Mouse (Mus musculus) liver, adult 2 months (tissue): ENCODE data around the gene Ssh2. TPM values are rescaled to one million over a fixed set of nuclear protein-coding genes. Genes with fewer than 3 reads are reported as not detected.

Experiments
- DNase-seq: peaks from one replicate; pipeline ENCODE4 v3.0.0-alpha.2; 2011; ENCODE audit warnings: low read depth, low spot score; ENCODE audit errors: extremely low read depth
- H3K27ac ChIP-seq: fragments of 200-500 bp; replicated peaks from 2 replicates; pipeline ENCODE4 v1.5.1; 2012; ENCODE audit warnings: low read depth, mild to moderate bottlenecking, control low read depth, inconsistent platforms, low read length; ENCODE audit not compliant: insufficient read depth
- H3K27me3 ChIP-seq: fragments of 200-500 bp; 2 replicates; pipeline ENCODE4 v1.6.1; 2012; ENCODE audit warnings: mild to moderate bottlenecking, moderate library complexity, low read length, inconsistent platforms; ENCODE audit not compliant: control insufficient read depth, insufficient read depth
- H3K36me3 ChIP-seq: fragments of 200-500 bp; 2 replicates; pipeline ENCODE4 v1.6.1; 2012; ENCODE audit warnings: low read length, inconsistent platforms; ENCODE audit not compliant: control insufficient read depth, insufficient read depth
- H3K4me1 ChIP-seq: fragments of 200-500 bp; 2 replicates; pipeline ENCODE4 v1.6.1; 2011; ENCODE audit warnings: low read length; ENCODE audit not compliant: control insufficient read depth, insufficient read depth
- H3K4me3 ChIP-seq: fragments of 200-500 bp; 2 replicates; pipeline ENCODE4 v1.5.1; 2011; ENCODE audit warnings: low read depth, mild to moderate bottlenecking, control low read depth, low read length, moderate library complexity; ENCODE audit not compliant: insufficient read depth
- H3K79me2 ChIP-seq: fragments of 200-500 bp; 2 replicates; pipeline ENCODE4 v1.6.1; 2012; ENCODE audit warnings: inconsistent platforms, mild to moderate bottlenecking, low read length, moderate library complexity; ENCODE audit not compliant: control insufficient read depth, insufficient read depth
- H3K9ac ChIP-seq: fragments of 200-500 bp; 2 replicates; pipeline ENCODE4 v1.6.1; 2012; ENCODE audit warnings: low read depth, mild to moderate bottlenecking, control low read depth, inconsistent platforms, low read length
- CTCF ChIP-seq: fragments of 200-500 bp; IDR thresholded peaks from 2 replicates; pipeline ENCODE4 v1.5.1; 2011; ENCODE audit warnings: low read depth, low read length, control low read depth
- POLR2A ChIP-seq: fragments of 200-500 bp; IDR thresholded peaks from 2 replicates; pipeline ENCODE4 v1.6.1; 2011; ENCODE audit warnings: low read length, control low read depth; ENCODE audit not compliant: insufficient read depth; ENCODE audit errors: extremely low read depth
- WGBS: fragments of 180-500 bp; shearing (Covaris S2); methylation state at CpG from one replicate; pipeline ENCODE4 v1.1.7; 2018; 5-methylcytosine and 5-hydroxymethylcytosine counted together
- polyA plus RNA-seq: library from polyadenylated mRNA; depleted of rRNA; stranded (reverse); fragments of >200 nt; gene quantifications from 2 replicates; pipeline ENCODE4 v1.2.3, GENCODE M21; 2012
- total RNA-seq: library from RNA; depleted of rRNA; stranded (reverse); fragments of >200 nt; gene quantifications from 2 replicates; pipeline ENCODE4 v1.2.3, GENCODE M21; 2014

Ssh2 gene
- total and polyA plus RNA-seq, 2 experiments: 3.7 to 20.1 TPM

- 50% methylated on average over 10 of the region's 10 CpGs for WGBS
- H3K36me3 ChIP-seq: no peaks in the 10 kb centered on the region
- H3K4me3 ChIP-seq: no peak overlapping the region
- H3K27me3 ChIP-seq: peaks cover 3% of the 10 kb centered on the region; the same call in 1 of the 2 replicates
- peaks cover 6% of the 10 kb centered on the region; the same call in 1 of the 2 replicates for H3K4me1 ChIP-seq
- no peaks in the 10 kb centered on the region for H3K79me2 ChIP-seq
- TF ChIP-seq POLR2A: no peak
- TF ChIP-seq CTCF: no peak
- DNase-seq: peak; percentile 27
- H3K9ac ChIP-seq: no peak overlapping the region
- H3K27ac ChIP-seq: no peak overlapping the region
Measured at GRCm38 (mm10) chr11:77463786-77464185, 247.7 kb downstream of the Ssh2 start.

GRCm38 (mm10) chr11:77464684-77465083 is 248.6 kb downstream of the Ssh2 start:
- WGBS: 67% methylated on average over 4 of the region's 4 CpGs
- no peak for DNase-seq
- no peaks in the 10 kb centered on the region for H3K36me3 ChIP-seq

GRCm38 (mm10) chr11:77465111-77465510 is 249.0 kb downstream of the Ssh2 start:
- H3K9ac ChIP-seq: no peak overlapping the region
- H3K27ac ChIP-seq: no peak overlapping the region
- TF ChIP-seq POLR2A (no peak), CTCF (no peak)
- H3K4me3 ChIP-seq: no peak overlapping the region
- H3K36me3 ChIP-seq: no peaks in the 10 kb centered on the region
- H3K27me3 ChIP-seq: peaks cover 3% of the 10 kb centered on the region; the same call in 1 of the 2 replicates
- DNase-seq: no peak
- H3K4me1 ChIP-seq: peaks cover 6% of the 10 kb centered on the region; the same call in 1 of the 2 replicates
- 74% methylated on average over 3 of the region's 3 CpGs for WGBS
- no peaks in the 10 kb centered on the region for H3K79me2 ChIP-seq

More at GRCm38 (mm10) chr11:77464684-77465083, 248.6 kb downstream of the Ssh2 start:
- H3K79me2 ChIP-seq: no peaks in the 10 kb centered on the region
- H3K4me3 ChIP-seq: no peak overlapping the region
- H3K4me1 ChIP-seq: peaks cover 6% of the 10 kb centered on the region; the same call in 1 of the 2 replicates
- TF ChIP-seq POLR2A: no peak
- no peak overlapping the region for H3K9ac ChIP-seq
- no peak overlapping the region for H3K27ac ChIP-seq
- peaks cover 3% of the 10 kb centered on the region; the same call in 1 of the 2 replicates for H3K27me3 ChIP-seq

GRCm38 (mm10) chr11:77466544-77466943 is 250.5 kb downstream of the Ssh2 start:
- no peak overlapping the region for H3K27ac ChIP-seq
- H3K36me3 ChIP-seq: no peaks in the 10 kb centered on the region
- peaks cover 6% of the 10 kb centered on the region; the same call in 1 of the 2 replicates for H3K4me1 ChIP-seq
- TF ChIP-seq CTCF (no peak), POLR2A (no peak)
- no peak overlapping the region for H3K9ac ChIP-seq
- no peak overlapping the region for H3K4me3 ChIP-seq
- no peaks in the 10 kb centered on the region for H3K79me2 ChIP-seq
- WGBS: 46% methylated on average over 9 of the region's 9 CpGs
- H3K27me3 ChIP-seq: peaks cover 3% of the 10 kb centered on the region; the same call in 1 of the 2 replicates
- no peak for DNase-seq

GRCm38 (mm10) chr11:77467157-77467556 is 251.1 kb downstream of the Ssh2 start:
- TF ChIP-seq POLR2A: no peak
- TF ChIP-seq CTCF: peak; percentile 75
- H3K27me3 ChIP-seq: peaks cover 3% of the 10 kb centered on the region; the same call in 1 of the 2 replicates
- WGBS: 4% methylated on average over 25 of the region's 25 CpGs
- H3K36me3 ChIP-seq: no peaks in the 10 kb centered on the region
- no peak overlapping the region for H3K27ac ChIP-seq
- H3K4me3 ChIP-seq: peak overlapping the region; percentile 32; the same call in 1 of the 2 replicates
- peaks cover 4% of the 10 kb centered on the region; the same call in 1 of the 2 replicates for H3K4me1 ChIP-seq
- no peak overlapping the region for H3K9ac ChIP-seq
- no peaks in the 10 kb centered on the region for H3K79me2 ChIP-seq
- DNase-seq: peak; percentile 28

- Histone ChIP-seq H3K79me2 (no peaks in the 10 kb centered on the region), H3K27me3 (peaks cover 2% of the 10 kb centered on the region; the same call in 1 of the 2 replicates), H3K36me3 (no peaks in the 10 kb centered on the region), H3K27ac (no peak overlapping the region), H3K4me1 (peaks cover 3% of the 10 kb centered on the region; the same call in 1 of the 2 replicates), H3K4me3 (peak overlapping the region; percentile 32; the same call in 1 of the 2 replicates), H3K9ac (no peak overlapping the region)
- DNase-seq: peak; percentile 48
- TF ChIP-seq POLR2A: no peak
- peak; percentile 91 for TF ChIP-seq CTCF
- WGBS: 11% methylated on average over 20 of the region's 20 CpGs
Measured at GRCm38 (mm10) chr11:77467784-77468183, 251.7 kb downstream of the Ssh2 start.
